Mouse (Mus musculus) c-Kit-positive CD71-positive TER-119-positive erythroid progenitor cells, embryonic 14.5 days (primary cell): ENCODE measurements around the gene Hs3st4.

Experiments
- DNase-seq: peaks from one replicate; pipeline ENCODE4 v3.0.0-alpha.2; 2013; ENCODE audit warnings: low spot score

The Hs3st4 gene

GRCm38 (mm10) chr7:124347218-124348017 lies 364.7 kb downstream of the Hs3st4 start:
- no peak for DNase-seq

- no peak for DNase-seq
These were observed 371.4 kb downstream of the Hs3st4 start for GRCm38 (mm10) chr7:124354035-124354434.

GRCm38 (mm10) chr7:124358068-124358467 lies 375.4 kb downstream of the Hs3st4 start:
- DNase-seq = no peak

GRCm38 (mm10) chr7:124359836-124360235 lies 377.2 kb downstream of the Hs3st4 start:
- DNase-seq = no peak

GRCm38 (mm10) chr7:124372297-124372696 lies 389.6 kb downstream of the Hs3st4 start:
- no peak for DNase-seq

GRCm38 (mm10) chr7:124372697-124373096 lies 390.0 kb downstream of the Hs3st4 start:
- no peak for DNase-seq

- DNase-seq = no peak
These were observed 400.8 kb downstream of the Hs3st4 start for GRCm38 (mm10) chr7:124383489-124383888.

GRCm38 (mm10) chr7:124399184-124399583 lies 416.5 kb downstream of the Hs3st4 start:
- no peak for DNase-seq

- no peak for DNase-seq
These were observed 444.3 kb downstream of the Hs3st4 start for GRCm38 (mm10) chr7:124426951-124427350.
